Mouse (Mus musculus): ENCODE data around the gene Cwc15.

Cwc15 gene

GRCm38 (mm10) chr9:14548366-14548761 lies 47.9 kb downstream of the Cwc15 start:
- no peak for DNase-seq (ENCODE audit: low spot score)

- no peak for DNase-seq (ENCODE audit: low spot score)
Observed at GRCm38 (mm10) chr9:14558332-14558731, 57.9 kb downstream of the Cwc15 start.

- DNase-seq (ENCODE audit: low spot score) = no peak
Observed at GRCm38 (mm10) chr9:14559430-14559829, 59.0 kb downstream of the Cwc15 start.

GRCm38 (mm10) chr9:14559996-14560395 lies 59.6 kb downstream of the Cwc15 start:
- DNase-seq (ENCODE audit: low spot score) = no peak

Data from T-cell, adult 2 months (primary cell).